Mouse (Mus musculus) left cerebral cortex, postnatal 36 days (tissue): ENCODE results near the gene Rtn4rl1. TPM values are rescaled to one million over a fixed set of nuclear protein-coding genes. Genes with fewer than 3 reads are reported as not detected.

Experiments used
- DNase-seq, 2 experiments: peaks; one replicate each; pipeline ENCODE4 v3.0.0; 2021 to 2022; ENCODE audit warnings: low spot score in 2 of 2, mixed read lengths in 1 of 2
- intact Hi-C: fragments of 180-260 bp; cut with DNase I; formaldehyde crosslinking; loops from one replicate; pipeline ENCODE4 v1.15.1; 2025
- total RNA-seq, 2 experiments: library from RNA; stranded (reverse); gene quantifications; 2 replicates each; pipeline ENCODE4 v1.2.3; 2021

Gene Rtn4rl1
- 10 to 100 TPM; 83.5 to 88.3 TPM for total RNA-seq

- intact Hi-C loops = loop anchor here (5.0 kb wide), 2 partner anchors 39 to 269 kb away; partner anchors contain the start of gene Tlcd2
These were observed at the start of gene Rtn4rl1 for GRCm38 (mm10) chr11:75193256-75194071. Rtn4rl1 (plus strand) TSS chr11:75193783.

GRCm38 (mm10) chr11:75145841-75146240, 47.7 kb upstream of the Rtn4rl1 start:
- intact Hi-C loops = no loop called here
- no peak for DNase-seq

More at GRCm38 (mm10) chr11:75193256-75194071, at the start of gene Rtn4rl1:
- DNase-seq = peak; percentile 73 to 81

GRCm38 (mm10) chr11:75147106-75147845, 46.3 kb upstream of the Rtn4rl1 start:
- intact Hi-C loops = no loop called here
- no peak for DNase-seq

- intact Hi-C loops = no loop called here
- DNase-seq = no peak
These were observed 45.8 kb upstream of the Rtn4rl1 start for GRCm38 (mm10) chr11:75147846-75148168.

GRCm38 (mm10) chr11:75148332-75149035, 45.1 kb upstream of the Rtn4rl1 start:
- DNase-seq = no peak
- intact Hi-C loops = no loop called here

GRCm38 (mm10) chr11:75150346-75150745, 43.2 kb upstream of the Rtn4rl1 start:
- DNase-seq = no peak
- intact Hi-C loops = no loop called here

- DNase-seq = no peak
- intact Hi-C loops = no loop called here
These were observed 40.7 kb upstream of the Rtn4rl1 start for GRCm38 (mm10) chr11:75152603-75153557.

- intact Hi-C loops = no loop called here
- no peak for DNase-seq
These were observed 39.5 kb upstream of the Rtn4rl1 start for GRCm38 (mm10) chr11:75154053-75154585.

GRCm38 (mm10) chr11:75155985-75156384, 37.6 kb upstream of the Rtn4rl1 start:
- intact Hi-C loops = no loop called here
- no peak for DNase-seq

GRCm38 (mm10) chr11:75156416-75156815, 37.2 kb upstream of the Rtn4rl1 start:
- DNase-seq = no peak
- intact Hi-C loops = no loop called here

- intact Hi-C loops = no loop called here
- no peak for DNase-seq
These were observed 36.5 kb upstream of the Rtn4rl1 start for GRCm38 (mm10) chr11:75157037-75157436.

- intact Hi-C loops = no loop called here
- no peak for DNase-seq
These were observed 35.7 kb upstream of the Rtn4rl1 start for GRCm38 (mm10) chr11:75157901-75158300.

- intact Hi-C loops = no loop called here
These were observed 35.2 kb upstream of the Rtn4rl1 start for GRCm38 (mm10) chr11:75158432-75158831.

GRCm38 (mm10) chr11:75159564-75159963, 34.0 kb upstream of the Rtn4rl1 start:
- intact Hi-C loops = no loop called here
- no peak for DNase-seq

More at GRCm38 (mm10) chr11:75158432-75158831, 35.2 kb upstream of the Rtn4rl1 start:
- DNase-seq = no peak

- intact Hi-C loops = no loop called here
- DNase-seq = no peak
These were observed 32.6 kb upstream of the Rtn4rl1 start for GRCm38 (mm10) chr11:75160954-75161353.

GRCm38 (mm10) chr11:75161417-75162008, 32.1 kb upstream of the Rtn4rl1 start:
- DNase-seq = no peak
- intact Hi-C loops = no loop called here

GRCm38 (mm10) chr11:75162591-75163080, 30.9 kb upstream of the Rtn4rl1 start:
- intact Hi-C loops = no loop called here
- DNase-seq = no peak

- intact Hi-C loops = no loop called here
- DNase-seq = no peak
These were observed 30.2 kb upstream of the Rtn4rl1 start for GRCm38 (mm10) chr11:75163379-75163778.
